Mouse (Mus musculus): ENCODE data around the gene Gm29776.

GRCm38 (mm10) chr14:54660009-54660408, 38.6 kb downstream of the Gm29776 start:
- TF ChIP-seq CTCF (IDR thresholded peaks at IDR 0.05; ENCODE audit: insufficient read depth, low read length) (no peak), POLR2A (IDR thresholded peaks at IDR 0.05; ENCODE audit: borderline replicate concordance, extremely low read depth, low read depth, low read length) (no peak)

Measured in lung, adult 2 months (tissue).